Mouse (Mus musculus): Measurements from ENCODE around the gene Glod4. TPM values are rescaled to one million over a fixed set of nuclear protein-coding genes. Genes with fewer than 3 reads are reported as not detected.

Glod4 gene
- total and polyA plus RNA-seq, 3 experiments: 121 to 190 (median 161) TPM

- Histone ChIP-seq H3K27ac (ENCODE audit: insufficient read depth, low read depth) (no peak overlapping the region), H3K36me3 (replicated peaks in 1 of 2; ENCODE audit: control insufficient read depth in 1 of 2, insufficient read depth in 1 of 2, low read length in 1 of 2) (peaks cover 3 to 62% of the 10 kb centered on the region in 2 experiments)
These were observed 12.6 kb upstream of the Glod4 start for GRCm38 (mm10) chr11:76256129-76256528.

GRCm38 (mm10) chr11:76255431-76256001 lies 12.0 kb upstream of the Glod4 start:
- DNase-seq (ENCODE audit: extremely low read depth): no peak
- dilution Hi-C loops (cut with MboI; ENCODE audit: extremely low pct_ligation_motif_present, extremely low pct_unique_long_range_greater_than_20kb, low sequenced_read_pairs) (no loop called here), in situ Hi-C loops (cut with MboI; ENCODE audit: low pct_ligation_motif_present, low pct_unique_long_range_greater_than_20kb, low sequenced_read_pairs) (loop anchor here (10.0 kb wide), 1 partner anchor 249 kb away; no protein-coding TSS in a partner anchor)
- no peak overlapping the region for H3K9ac ChIP-seq (ENCODE audit: insufficient read depth, low read depth)
- peaks cover 0 to 15% of the 10 kb centered on the region in 2 experiments; a peak in 2 of 4 replicates for H3K4me1 ChIP-seq (ENCODE audit: control insufficient read depth in 1 of 2, insufficient read depth in 2 of 2)
- H3K27ac ChIP-seq (ENCODE audit: insufficient read depth, low read depth): no peak overlapping the region
- no peak for TF ChIP-seq PAX5 (IDR thresholded peaks at IDR 0.05; ENCODE audit: low read length)
- TF ChIP-seq TCF12 (IDR thresholded peaks at IDR 0.05; ENCODE audit: low read depth, low read length): no peak
- TF ChIP-seq E2F4 (IDR thresholded peaks at IDR 0.05; ENCODE audit: insufficient replicate concordance, low read depth, low read length): no peak
- no peak for TF ChIP-seq HCFC1 (IDR thresholded peaks at IDR 0.05; ENCODE audit: low read depth, low read length)
- no peak for TF ChIP-seq TBP (conservative IDR thresholded peaks at IDR 0.05; ENCODE audit: low read depth, low read length)
- no peak overlapping the region for H3K4me2 ChIP-seq (ENCODE audit: insufficient read depth, low read depth, poor library complexity, severe bottlenecking)
- peaks cover 7 to 62% of the 10 kb centered on the region in 2 experiments for H3K36me3 ChIP-seq (replicated peaks in 1 of 2; ENCODE audit: control insufficient read depth in 1 of 2, insufficient read depth in 1 of 2, low read length in 1 of 2)
- no peaks in the 10 kb centered on the region for H3K27me3 ChIP-seq (replicated peaks)
- H3K9me3 ChIP-seq (replicated peaks; ENCODE audit: low read length): no peaks in the 10 kb centered on the region
- no peak overlapping the region for H3K4me3 ChIP-seq (replicated peaks in 1 of 3; ENCODE audit: low read depth in 2 of 3, low read length in 2 of 3, poor library complexity in 1 of 3)
- H3K79me2 ChIP-seq (replicated peaks; ENCODE audit: control insufficient read depth, extremely low read depth, insufficient read depth, poor library complexity, severe bottlenecking): no peaks in the 10 kb centered on the region

More at GRCm38 (mm10) chr11:76256129-76256528, 12.6 kb upstream of the Glod4 start:
- peaks cover 0 to 20% of the 10 kb centered on the region in 2 experiments; a peak in 2 of 4 replicates for H3K4me1 ChIP-seq (ENCODE audit: control insufficient read depth in 1 of 2, insufficient read depth in 2 of 2)
- H3K79me2 ChIP-seq (replicated peaks; ENCODE audit: control insufficient read depth, extremely low read depth, insufficient read depth, poor library complexity, severe bottlenecking): no peaks in the 10 kb centered on the region
- TF ChIP-seq MAX (IDR thresholded peaks at IDR 0.05; ENCODE audit: low read length) (no peak), RAD21 (IDR thresholded peaks at IDR 0.05; ENCODE audit: low read depth, low read length) (no peak), SIN3A (IDR thresholded peaks at IDR 0.05; ENCODE audit: low read length) (no peak), POLR2AphosphoS2 (IDR thresholded peaks at IDR 0.05; ENCODE audit: low read depth, low read length) (no peak), ZC3H11A (IDR thresholded peaks at IDR 0.05; ENCODE audit: low read depth, low read length) (no peak), USF2 (conservative IDR thresholded peaks at IDR 0.05; ENCODE audit: low read depth, low read length) (no peak), USF1 (IDR thresholded peaks at IDR 0.05; ENCODE audit: low read depth, low read length) (no peak), MXI1 (IDR thresholded peaks at IDR 0.05; ENCODE audit: low read depth, low read length) (no peak), POLR2A (IDR thresholded peaks at IDR 0.05; ENCODE audit: low read depth, low read length) (no peak)
- dilution Hi-C loops (cut with MboI; ENCODE audit: extremely low pct_ligation_motif_present, extremely low pct_unique_long_range_greater_than_20kb, low sequenced_read_pairs): no loop called here
- no peak for DNase-seq (ENCODE audit: extremely low read depth)
- H3K4me2 ChIP-seq (ENCODE audit: insufficient read depth, low read depth, poor library complexity, severe bottlenecking): no peak overlapping the region
- no peaks in the 10 kb centered on the region for H3K9me3 ChIP-seq (replicated peaks; ENCODE audit: low read length)
- no peak overlapping the region for H3K9ac ChIP-seq (ENCODE audit: insufficient read depth, low read depth)
- in situ Hi-C loops (cut with MboI; ENCODE audit: low pct_ligation_motif_present, low pct_unique_long_range_greater_than_20kb, low sequenced_read_pairs): loop anchor here (10.0 kb wide), 1 partner anchor 249 kb away; no protein-coding TSS in a partner anchor
- no peak overlapping the region for H3K4me3 ChIP-seq (replicated peaks in 1 of 3; ENCODE audit: low read depth in 2 of 3, low read length in 2 of 3, poor library complexity in 1 of 3)
- no peaks in the 10 kb centered on the region for H3K27me3 ChIP-seq (replicated peaks)

DNA sequence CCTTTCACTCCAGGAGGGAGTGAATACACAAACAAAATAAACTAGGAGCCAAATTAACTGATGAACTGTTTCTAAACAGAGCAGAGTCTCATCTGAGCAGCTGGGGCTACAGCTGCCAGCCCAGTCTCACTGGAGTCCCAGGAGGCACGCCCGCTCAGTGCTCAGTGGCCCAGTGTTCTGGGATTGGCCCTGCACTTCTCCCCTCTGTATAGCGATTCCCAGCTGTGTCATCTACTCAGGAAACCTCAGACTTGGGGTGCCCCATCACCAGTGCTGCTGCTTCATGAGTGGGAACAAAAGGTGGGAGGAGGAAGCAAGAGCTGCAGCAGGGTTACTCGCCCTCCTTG lies 10.4 kb upstream of the Glod4 start:
- no peaks in the 10 kb centered on the region for H3K79me2 ChIP-seq (replicated peaks; ENCODE audit: control insufficient read depth, extremely low read depth, insufficient read depth, poor library complexity, severe bottlenecking)
- no peak overlapping the region for H3K9ac ChIP-seq (ENCODE audit: insufficient read depth, low read depth)
- H3K9me3 ChIP-seq (replicated peaks; ENCODE audit: low read length): no peaks in the 10 kb centered on the region
- H3K4me2 ChIP-seq (ENCODE audit: insufficient read depth, low read depth, poor library complexity, severe bottlenecking): no peak overlapping the region
- no peak for DNase-seq (ENCODE audit: extremely low read depth)
- H3K27me3 ChIP-seq (replicated peaks): no peaks in the 10 kb centered on the region
- H3K4me1 ChIP-seq (ENCODE audit: control insufficient read depth in 1 of 2, insufficient read depth in 2 of 2): peaks cover 0 to 15% of the 10 kb centered on the region in 2 experiments; a peak in 2 of 4 replicates
- in situ Hi-C loops (cut with MboI; ENCODE audit: low pct_ligation_motif_present, low pct_unique_long_range_greater_than_20kb, low sequenced_read_pairs): loop anchor here (5.0 to 10.0 kb wide), 2 partner anchors 148 to 251 kb away; no protein-coding TSS in a partner anchor
- no peak overlapping the region for H3K4me3 ChIP-seq (replicated peaks in 1 of 3; ENCODE audit: low read depth in 2 of 3, low read length in 2 of 3, poor library complexity in 1 of 3)
- no peak overlapping the region for H3K27ac ChIP-seq (ENCODE audit: insufficient read depth, low read depth)
- dilution Hi-C loops (cut with MboI; ENCODE audit: extremely low pct_ligation_motif_present, extremely low pct_unique_long_range_greater_than_20kb, low sequenced_read_pairs): no loop called here
- H3K36me3 ChIP-seq (replicated peaks in 1 of 2; ENCODE audit: control insufficient read depth in 1 of 2, insufficient read depth in 1 of 2, low read length in 1 of 2): peaks cover 22 to 72% of the 10 kb centered on the region in 2 experiments
- TF ChIP-seq ETS1 (conservative IDR thresholded peaks at IDR 0.05; ENCODE audit: low read depth, low read length) (no peak), TBP (conservative IDR thresholded peaks at IDR 0.05; ENCODE audit: low read depth, low read length) (no peak), ZNF384 (IDR thresholded peaks at IDR 0.05; ENCODE audit: low read depth, low read length) (no peak), CHD2 (IDR thresholded peaks at IDR 0.05; ENCODE audit: low read length) (no peak), HCFC1 (IDR thresholded peaks at IDR 0.05; ENCODE audit: low read depth, low read length) (no peak), UBTF (IDR thresholded peaks at IDR 0.05; ENCODE audit: low read depth, low read length) (no peak), NRF1 (IDR thresholded peaks at IDR 0.05; ENCODE audit: low read depth, low read length) (no peak), EP300 (IDR thresholded peaks at IDR 0.05; ENCODE audit: low read length) (no peak), NELFE (IDR thresholded peaks at IDR 0.05; ENCODE audit: low read depth, low read length) (no peak), KAT2A (IDR thresholded peaks at IDR 0.05; ENCODE audit: insufficient replicate concordance, low read length) (no peak), MAFK (IDR thresholded peaks at IDR 0.05; ENCODE audit: insufficient replicate concordance, low read length) (no peak), IRF4 (IDR thresholded peaks at IDR 0.05; ENCODE audit: low read depth, low read length) (no peak), BHLHE40 (IDR thresholded peaks at IDR 0.05; ENCODE audit: low read depth, low read length) (no peak), MYC (IDR thresholded peaks at IDR 0.05; ENCODE audit: low read depth, low read length) (no peak), POLR2A (IDR thresholded peaks at IDR 0.05; ENCODE audit: low read depth, low read length) (no peak), E2F4 (IDR thresholded peaks at IDR 0.05; ENCODE audit: insufficient replicate concordance, low read depth, low read length) (no peak), RAD21 (IDR thresholded peaks at IDR 0.05; ENCODE audit: low read depth, low read length) (no peak)

Data from CH12.LX (cell line).